Mouse (Mus musculus) C2C12 (cell line): ENCODE measurements around the gene 4933415A04Rik.

Experiments
- CEBPB ChIP-seq: IDR thresholded peaks from one replicate; pipeline ENCODE4 v1.6.1; 2011; ENCODE audit warnings: low read depth, mild to moderate bottlenecking, control low read depth, moderate library complexity
- CTCF ChIP-seq: IDR thresholded peaks from one replicate; pipeline ENCODE4 v1.5.1; 2011; ENCODE audit not compliant: control insufficient read depth, insufficient read depth, insufficient read length
- MAX ChIP-seq: IDR thresholded peaks from one replicate; pipeline ENCODE4 v1.6.1; 2011; ENCODE audit warnings: mild to moderate bottlenecking, control low read depth
- MYOD1 ChIP-seq: IDR thresholded peaks from one replicate; pipeline ENCODE4 v1.6.1; 2011; ENCODE audit warnings: low read depth; ENCODE audit not compliant: control insufficient read depth, insufficient read length
- MYOG ChIP-seq: IDR thresholded peaks from one replicate; pipeline ENCODE4 v1.6.1; 2011; ENCODE audit not compliant: control insufficient read depth, insufficient read length; ENCODE audit errors: extremely low read depth
- USF1 ChIP-seq: IDR thresholded peaks from one replicate; pipeline ENCODE4 v1.6.1; 2011; ENCODE audit warnings: low read depth, mild to moderate bottlenecking, control low read depth, moderate library complexity

GRCm38 (mm10) chr11:43546678-43547077 is 40.2 kb upstream of the 4933415A04Rik start:
- TF ChIP-seq MAX: no peak
- TF ChIP-seq USF1: no peak
- TF ChIP-seq CTCF: no peak
- no peak for TF ChIP-seq MYOD1
- TF ChIP-seq MYOG: no peak
- TF ChIP-seq CEBPB: no peak
